Mouse (Mus musculus) lung, postnatal 0 days (tissue): ENCODE results near the gene Mcrip2.

ENCODE experiments used
- CTCF ChIP-seq: IDR thresholded peaks from 2 replicates; pipeline ENCODE4 v1.5.1; 2016; ENCODE audit warnings: antibody characterized with exemption, mild to moderate bottlenecking
- EP300 ChIP-seq: IDR thresholded peaks from 2 replicates; pipeline ENCODE4 v1.6.1; 2016; ENCODE audit warnings: antibody characterized with exemption, mild to moderate bottlenecking, control low read depth

- TF ChIP-seq EP300 (no peak), CTCF (no peak)
Measured at GRCm38 (mm10) chr17:25837533-25837932, 31.0 kb downstream of the Mcrip2 start.
